Mouse (Mus musculus) thymus, adult 2 months (tissue): ENCODE data around the gene Nmt1.

Experiments used
- CTCF ChIP-seq: fragments of 200-500 bp; IDR thresholded peaks from 2 replicates; pipeline ENCODE4 v1.5.1; 2012; ENCODE audit warnings: mild to moderate bottlenecking, control low read depth, low read length, moderate library complexity, borderline replicate concordance; ENCODE audit not compliant: control insufficient read depth, poor library complexity, insufficient read depth; ENCODE audit errors: extremely low read depth
- POLR2A ChIP-seq: fragments of 200-500 bp; IDR thresholded peaks from 2 replicates; pipeline ENCODE4 v1.6.1; 2012; ENCODE audit warnings: mild to moderate bottlenecking, low read length, control low read depth, moderate library complexity; ENCODE audit not compliant: control insufficient read depth, poor library complexity, insufficient read depth; ENCODE audit errors: extremely low read depth

DNA sequence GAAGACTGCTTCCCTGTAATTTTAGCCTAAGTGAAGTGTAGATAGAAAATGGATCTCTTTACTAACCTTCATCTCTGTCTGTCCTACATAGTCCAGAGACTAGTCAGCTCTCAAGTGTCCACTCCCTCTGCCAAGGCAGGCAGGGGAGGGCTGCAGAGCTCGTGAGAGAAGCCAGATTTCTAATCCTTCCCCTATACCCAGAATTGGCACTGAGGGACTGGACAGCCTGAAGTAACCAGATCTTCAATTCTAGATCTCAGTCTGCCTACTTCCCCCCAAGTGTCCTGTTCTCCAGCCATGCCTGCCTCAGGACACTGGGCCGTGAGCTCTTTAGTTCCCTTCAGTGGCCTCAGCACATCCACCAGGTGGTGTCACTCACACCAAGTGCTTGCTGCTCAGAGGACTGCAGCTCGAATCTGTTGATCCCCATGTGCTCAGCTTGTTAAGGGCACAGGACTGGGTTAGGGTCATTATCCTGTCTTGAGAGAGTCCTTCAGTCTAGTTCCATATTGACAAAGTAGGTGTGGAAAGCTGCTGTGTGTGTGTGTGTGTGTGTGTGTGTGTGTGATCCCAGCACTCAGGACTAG lies 30.6 kb downstream of the Nmt1 start:
- TF ChIP-seq POLR2A (no peak), CTCF (no peak)
